Mouse (Mus musculus) right cerebral cortex, postnatal 4 days (tissue): ENCODE measurements at regions not wholly inside any gene's neighbourhood (a gene's known extent, or its start where the extent isn't known, plus 50 kb on each side); places are given as distances from the start of the nearest gene placed in this dataset.

Experiments used
- DNase-seq: peaks from one replicate; pipeline ENCODE4 v3.0.0-alpha.2; 2022

DNA sequence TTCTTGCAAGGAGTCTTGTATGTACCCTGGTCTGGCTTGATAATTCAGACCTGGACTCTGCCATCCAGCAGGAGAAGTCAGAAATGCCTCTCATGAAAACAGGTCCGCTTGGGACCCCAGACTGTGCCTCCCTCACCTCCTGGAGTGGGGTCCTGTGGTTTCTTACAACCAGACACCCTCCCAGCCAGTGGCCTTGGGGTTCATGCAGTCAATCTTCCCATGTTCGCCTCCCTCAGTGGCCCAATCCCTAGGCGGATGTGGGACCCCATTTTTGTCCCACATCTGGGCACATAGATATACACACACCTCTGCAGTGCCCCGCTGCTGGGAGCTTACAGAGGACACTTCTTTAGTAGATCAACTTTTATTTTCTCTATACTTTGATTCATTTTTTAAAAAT lies 217.7 kb downstream of the Lrfn2 start:
- no peak for DNase-seq

DNA sequence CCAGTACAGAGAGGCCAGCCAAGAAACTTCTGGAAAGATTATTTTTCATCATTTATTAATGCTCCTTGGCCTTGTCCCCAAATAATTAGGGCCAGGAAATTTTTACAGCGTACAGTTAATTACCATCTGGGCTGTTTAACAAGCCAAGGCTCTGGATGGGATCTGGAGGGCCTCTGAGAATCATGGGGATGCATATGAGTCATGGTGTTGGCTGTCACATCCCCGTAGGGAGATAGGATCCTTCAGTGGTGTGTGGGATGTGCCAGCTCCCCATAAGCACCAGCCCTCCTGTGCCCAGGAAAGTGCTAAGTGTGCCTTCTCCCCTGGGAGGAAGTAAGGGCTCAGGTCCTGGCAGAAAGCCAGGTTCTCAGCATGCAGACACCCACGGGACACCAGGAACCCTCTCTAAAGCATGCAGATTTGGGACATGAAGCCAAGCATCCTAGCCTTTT lies 218.8 kb downstream of the Lrfn2 start:
- DNase-seq = no peak

DNA sequence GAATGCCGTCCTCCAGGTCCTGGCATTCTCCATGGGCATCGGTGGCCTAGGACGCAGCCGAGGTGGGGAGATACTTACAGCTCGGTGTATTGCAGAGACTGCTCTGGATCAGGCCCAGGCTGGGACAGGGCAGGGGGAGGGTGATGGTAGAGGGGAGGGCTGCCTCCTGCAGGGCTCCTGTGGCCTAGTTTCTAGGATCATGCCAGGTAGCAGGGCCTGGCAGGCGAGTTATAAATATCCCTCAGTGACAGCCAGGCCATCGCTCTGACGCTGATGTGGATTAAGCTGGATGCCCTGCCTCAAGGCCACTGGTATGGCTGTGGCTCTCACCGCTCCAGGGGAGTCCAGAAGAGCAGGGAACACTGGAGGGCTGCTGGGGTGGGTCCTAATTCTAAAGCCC lies 221.8 kb downstream of the Lrfn2 start:
- no peak for DNase-seq

DNA sequence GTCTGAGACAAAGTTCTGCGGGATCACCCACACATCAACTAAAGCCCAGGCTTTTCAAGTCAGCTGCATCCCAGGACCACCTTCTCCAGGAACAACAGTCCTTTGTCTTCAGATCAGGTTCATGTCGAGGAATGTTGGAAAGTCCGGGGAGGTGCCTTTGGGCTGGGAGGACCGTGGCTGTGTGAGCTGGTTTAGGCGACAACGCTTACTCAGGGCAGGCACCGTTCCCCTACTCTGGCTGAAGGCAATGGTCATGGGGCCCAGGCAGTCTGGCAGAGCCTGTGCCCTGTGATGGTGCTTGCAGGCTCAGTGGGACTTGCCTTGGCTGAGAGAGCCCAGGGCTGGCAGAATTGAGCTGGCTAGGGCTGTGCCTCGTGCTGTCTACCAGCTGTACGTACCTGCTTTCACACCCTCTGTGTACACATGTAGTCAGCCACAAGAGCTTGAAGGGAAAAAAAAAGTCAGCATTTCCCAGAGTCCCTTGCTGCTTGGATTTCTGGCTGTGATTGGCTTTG lies 222.9 kb downstream of the Lrfn2 start:
- DNase-seq = no peak

- no peak for DNase-seq
Measured at GRCm38 (mm10) chr17:49157586-49157985, 225.4 kb downstream of the Lrfn2 start.

GRCm38 (mm10) chr17:49171252-49172047 lies 239.3 kb downstream of the Lrfn2 start:
- DNase-seq = peak; percentile 48

DNA sequence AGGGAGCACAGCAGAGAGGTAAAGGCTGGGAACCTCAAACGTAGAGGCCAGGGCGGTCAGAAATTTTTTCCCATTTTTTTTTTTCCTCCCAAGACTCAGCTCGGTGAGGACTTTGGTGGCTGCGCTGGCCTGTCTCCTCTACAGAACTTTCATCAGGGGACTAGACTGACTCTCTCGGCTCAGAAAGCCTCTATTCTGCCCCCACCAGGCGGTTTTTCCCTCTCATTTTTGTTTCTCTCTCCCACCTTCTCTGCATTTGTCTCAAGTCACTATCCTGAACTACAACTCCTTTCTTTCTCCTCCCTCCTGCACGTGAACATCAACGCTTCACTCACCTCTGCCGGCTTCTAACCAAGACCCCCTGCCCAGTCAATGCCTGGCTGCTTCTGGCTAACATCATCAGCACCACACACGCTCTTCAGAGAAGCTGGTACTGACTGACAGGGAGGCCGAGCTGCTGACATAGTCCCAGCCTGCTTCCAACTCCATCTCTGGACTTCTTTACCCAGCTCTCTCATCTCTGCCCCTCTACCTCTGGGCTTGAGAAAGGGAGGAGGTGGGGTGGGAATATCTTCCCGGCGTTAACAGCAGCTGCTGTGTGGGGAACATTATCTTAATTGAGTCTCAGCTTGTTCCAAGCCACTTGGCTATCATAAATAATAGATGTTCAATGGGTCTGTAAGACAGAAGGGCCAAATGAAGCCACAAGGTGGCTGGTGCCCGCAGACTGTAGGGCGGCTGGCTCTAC lies 240.0 kb downstream of the Lrfn2 start:
- peak; percentile 37 for DNase-seq

- no peak for DNase-seq
Measured at GRCm38 (mm10) chr17:49172800-49173150, 240.6 kb downstream of the Lrfn2 start.

DNA sequence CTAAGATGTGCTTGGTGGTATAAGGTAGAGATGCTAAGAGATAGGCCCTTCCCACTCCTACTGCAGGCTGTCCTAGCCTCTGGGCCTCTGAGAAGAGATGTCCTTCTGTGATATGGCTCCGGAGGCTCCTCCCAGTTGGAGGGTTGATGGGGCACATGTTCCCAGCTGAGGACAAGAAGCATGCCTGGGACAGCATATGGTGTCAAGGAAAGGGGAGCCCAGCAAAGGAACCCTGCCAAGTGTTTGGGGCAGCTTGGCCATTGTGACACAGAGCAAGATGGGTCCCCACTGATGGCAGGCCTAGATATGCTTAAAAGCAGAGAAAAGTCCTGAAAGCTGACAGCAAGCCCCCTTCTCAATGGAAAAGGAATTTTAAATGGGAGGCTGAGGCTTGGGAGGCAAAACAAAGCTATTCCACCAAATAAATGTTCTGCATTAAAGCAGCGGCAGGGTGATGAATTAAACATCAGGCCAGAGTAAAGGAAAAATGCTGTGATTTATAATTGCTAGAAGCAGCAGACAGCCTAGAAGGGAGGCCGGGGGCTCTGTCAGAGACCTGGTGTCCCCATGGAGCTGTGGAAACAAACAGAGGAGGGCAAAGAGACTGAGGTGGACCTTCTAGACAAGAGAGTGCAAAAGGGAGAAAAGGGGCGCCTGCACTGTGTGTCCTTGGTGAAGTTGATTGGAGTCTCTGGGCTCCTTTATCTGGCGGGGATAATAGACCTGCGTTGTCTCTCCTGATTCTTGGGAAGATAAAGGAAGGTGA lies 246.0 kb downstream of the Lrfn2 start:
- DNase-seq = no peak

GRCm38 (mm10) chr17:49182485-49182884 lies 245.7 kb upstream of the Mocs1 start:
- no peak for DNase-seq

- DNase-seq = no peak
Measured at GRCm38 (mm10) chr17:49183917-49184316, 244.2 kb upstream of the Mocs1 start.

DNA sequence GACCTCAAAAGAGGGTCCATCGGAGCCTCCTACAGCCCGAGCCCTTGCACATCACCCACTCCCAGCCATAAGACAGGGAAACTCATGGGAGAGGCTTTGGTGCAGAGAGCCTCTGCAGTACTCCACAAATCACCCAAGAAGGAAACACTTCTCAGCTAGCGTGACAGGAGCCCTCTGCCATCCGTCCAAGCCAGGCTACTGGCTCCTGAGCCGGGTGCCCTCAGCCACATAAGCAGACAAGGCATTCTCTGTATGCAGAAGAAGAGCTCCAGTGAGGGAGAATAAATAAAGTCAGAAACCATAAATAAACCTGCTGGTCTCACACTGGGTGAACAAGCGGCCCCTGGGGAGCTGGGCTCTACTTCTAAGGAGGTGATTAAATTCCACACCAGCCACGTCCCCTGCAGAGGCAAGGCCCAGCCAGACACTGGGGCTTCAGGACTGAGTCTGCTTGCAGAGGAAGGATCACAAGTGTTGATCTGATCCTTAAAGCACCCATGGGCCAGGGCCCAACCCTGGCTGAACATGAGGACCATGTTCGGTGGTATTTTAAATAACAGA lies 243.0 kb upstream of the Mocs1 start:
- no peak for DNase-seq

- DNase-seq = peak; percentile 33
Measured at GRCm38 (mm10) chr17:49189765-49190164, 238.4 kb upstream of the Mocs1 start.

DNA sequence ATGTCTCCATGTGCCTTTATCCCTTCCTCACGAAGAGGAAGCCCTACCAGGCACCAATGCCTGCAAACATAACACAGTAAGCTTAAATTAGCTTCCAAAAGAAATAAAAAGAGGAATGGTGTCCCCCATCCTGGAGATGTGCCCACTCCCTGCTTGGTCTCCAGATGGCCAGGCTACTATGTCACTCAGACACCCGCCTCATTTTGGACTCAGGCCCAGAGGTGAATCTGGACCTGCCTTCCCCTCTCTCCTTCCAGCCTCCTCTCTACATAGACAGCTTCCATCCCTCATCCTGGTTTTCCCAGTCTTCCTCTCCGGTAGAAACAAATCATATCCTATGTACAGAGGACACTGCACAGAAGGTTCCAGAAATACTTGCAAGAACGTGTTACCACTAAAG lies 237.8 kb upstream of the Mocs1 start:
- DNase-seq = peak; percentile 31

- no peak for DNase-seq
Measured at GRCm38 (mm10) chr17:49196046-49196684, 232.0 kb upstream of the Mocs1 start.

GRCm38 (mm10) chr17:49201495-49201894 lies 226.7 kb upstream of the Mocs1 start:
- no peak for DNase-seq

DNA sequence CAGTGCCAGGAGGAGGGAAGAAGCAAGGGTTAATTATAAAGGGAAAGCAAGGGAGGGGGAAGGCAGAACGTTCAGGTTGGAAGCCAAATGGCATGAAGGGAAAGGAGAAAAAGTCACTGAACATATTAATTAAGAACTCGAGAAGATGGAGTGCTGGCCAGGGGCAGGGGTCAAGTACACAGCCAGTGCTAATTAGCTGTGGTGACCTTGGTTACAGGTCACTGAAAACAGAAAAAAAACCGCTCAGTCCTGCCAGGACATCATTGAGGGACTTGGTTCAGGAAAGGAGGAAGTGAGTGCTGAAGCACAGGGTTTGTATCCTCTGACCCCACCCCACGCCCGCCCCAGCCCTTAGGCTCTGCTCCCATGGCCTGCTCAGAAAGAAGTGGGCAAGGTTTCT lies 223.1 kb upstream of the Mocs1 start:
- no peak for DNase-seq

DNA sequence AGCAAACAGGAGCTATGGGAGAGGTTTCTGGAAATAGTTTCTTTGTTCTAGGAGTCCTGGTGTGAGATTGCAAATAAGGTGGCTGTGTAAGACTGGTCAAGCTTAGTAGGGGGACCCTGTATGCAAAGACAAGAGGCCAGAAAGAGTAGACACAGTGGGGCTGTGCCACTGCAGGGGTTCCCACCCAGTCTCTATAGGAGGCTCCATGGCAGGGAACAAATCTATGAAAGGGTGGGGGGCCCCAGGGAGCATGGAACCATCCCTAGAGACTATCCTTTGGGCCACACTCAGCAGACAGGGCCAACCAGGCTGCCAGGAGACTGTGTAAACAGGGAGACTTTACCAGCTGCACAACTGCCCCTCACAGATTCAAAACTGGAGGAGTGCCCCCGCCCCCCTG lies 222.6 kb upstream of the Mocs1 start:
- DNase-seq = no peak

DNA sequence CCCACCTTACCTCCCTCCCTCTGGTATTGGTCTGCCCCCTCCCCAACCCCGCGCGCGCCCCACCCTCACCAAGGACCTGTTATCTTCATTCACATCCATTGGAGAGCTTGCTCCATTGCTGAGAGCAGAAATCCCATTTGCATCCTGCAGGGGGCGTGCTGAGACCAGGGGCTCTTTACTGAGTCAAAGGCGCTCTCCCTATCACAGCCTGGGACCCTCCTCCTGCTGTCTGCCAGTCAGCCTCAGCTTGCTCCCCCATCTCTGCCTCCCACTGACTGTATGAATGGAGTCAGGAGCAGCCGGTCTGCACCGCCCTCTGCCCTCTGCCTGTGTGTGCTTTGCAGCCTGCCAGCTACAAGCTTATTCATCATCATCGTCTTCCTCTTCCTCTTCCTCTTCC lies 221.5 kb upstream of the Mocs1 start:
- peak; percentile 38 for DNase-seq

GRCm38 (mm10) chr17:49208315-49208820 lies 219.8 kb upstream of the Mocs1 start:
- DNase-seq = no peak

- DNase-seq = no peak
Measured at GRCm38 (mm10) chr17:49212918-49213317, 215.2 kb upstream of the Mocs1 start.

- no peak for DNase-seq
Measured at GRCm38 (mm10) chr17:49215281-49215680, 212.9 kb upstream of the Mocs1 start.
